Mouse (Mus musculus): Measurements from ENCODE around the gene Ecsit. TPM values are rescaled to one million over a fixed set of nuclear protein-coding genes. Genes with fewer than 3 reads are reported as not detected.

The Ecsit gene
- total RNA-seq, 4 experiments from 2014 or later: 101 to 109 (median 106) TPM

DNA sequence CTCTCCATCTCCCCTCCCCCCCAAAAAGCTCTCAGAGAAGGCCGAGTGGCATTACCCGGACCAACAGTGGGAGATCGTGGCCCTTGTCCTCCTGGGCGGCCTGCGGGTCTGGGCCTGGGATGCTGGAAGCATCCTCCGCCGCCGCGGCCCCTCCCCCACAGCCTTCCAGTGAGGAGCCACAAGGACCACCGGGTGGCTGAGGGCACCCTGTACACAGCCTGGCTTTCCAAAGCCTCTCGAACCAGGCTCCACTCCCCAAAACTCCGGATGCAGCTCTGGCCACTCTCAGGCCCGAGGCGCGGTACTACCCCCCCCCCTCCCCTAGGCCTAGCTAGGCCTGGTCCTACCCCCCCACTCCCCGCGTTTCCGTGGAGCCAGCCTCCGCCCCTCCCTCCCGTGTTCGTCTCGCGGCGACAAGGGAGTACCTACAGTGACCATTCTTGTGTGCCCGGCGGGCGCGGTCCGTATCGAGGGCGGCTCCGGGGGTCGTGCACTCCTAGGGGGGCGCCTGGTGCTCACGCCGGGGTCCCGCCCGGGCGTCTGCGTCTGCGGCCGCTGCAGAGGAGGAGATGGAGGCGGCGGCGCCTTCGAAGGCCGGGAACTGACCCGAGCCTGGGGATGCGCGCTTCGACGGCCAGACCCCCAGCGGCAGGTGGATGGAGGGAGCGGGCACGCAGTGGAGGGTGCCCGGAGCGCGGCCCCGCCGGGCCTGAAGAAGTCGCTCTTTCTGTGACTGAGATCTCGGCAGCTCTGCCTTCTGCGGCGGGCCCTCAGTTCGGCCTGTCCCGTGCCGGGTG lies 33.9 kb downstream of the Ecsit start:
- no peak for DNase-seq (ENCODE audit: low spot score)

GRCm38 (mm10) chr9:22050351-22050889 lies 34.8 kb downstream of the Ecsit start:
- DNase-seq (ENCODE audit: low spot score): no peak

DNA sequence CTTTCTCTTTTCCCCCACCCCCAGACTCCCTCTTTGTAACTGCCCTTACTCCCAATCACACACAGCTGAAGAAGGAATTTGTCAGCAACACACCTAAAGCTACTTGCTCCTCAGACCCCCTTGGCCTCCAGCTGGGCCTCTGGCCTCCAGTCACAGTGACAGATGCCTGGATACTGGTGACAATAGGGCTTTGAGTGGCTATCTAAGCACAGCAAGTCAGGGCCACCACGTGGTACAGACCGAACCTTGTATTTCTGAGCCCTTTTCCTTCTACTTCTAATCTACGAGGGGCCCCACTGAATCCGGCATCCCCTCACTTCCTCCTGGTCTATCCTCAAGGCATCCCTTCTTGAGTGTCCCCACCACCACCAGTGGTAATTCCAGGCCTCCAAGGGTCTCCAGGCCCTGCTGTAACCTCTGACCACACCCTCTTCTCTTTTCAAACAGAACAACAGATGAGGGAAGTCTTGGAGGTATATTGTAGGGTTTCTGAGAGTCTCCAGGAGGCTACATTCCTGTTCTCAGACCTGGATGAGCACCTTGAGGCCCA lies 35.4 kb downstream of the Ecsit start:
- DNase-seq (ENCODE audit: low spot score): no peak

GRCm38 (mm10) chr9:22049315-22049714 lies 35.9 kb downstream of the Ecsit start:
- no peak for DNase-seq (ENCODE audit: low spot score)

GRCm38 (mm10) chr9:22047329-22047728 lies 37.9 kb downstream of the Ecsit start:
- DNase-seq (ENCODE audit: low spot score): no peak

DNA sequence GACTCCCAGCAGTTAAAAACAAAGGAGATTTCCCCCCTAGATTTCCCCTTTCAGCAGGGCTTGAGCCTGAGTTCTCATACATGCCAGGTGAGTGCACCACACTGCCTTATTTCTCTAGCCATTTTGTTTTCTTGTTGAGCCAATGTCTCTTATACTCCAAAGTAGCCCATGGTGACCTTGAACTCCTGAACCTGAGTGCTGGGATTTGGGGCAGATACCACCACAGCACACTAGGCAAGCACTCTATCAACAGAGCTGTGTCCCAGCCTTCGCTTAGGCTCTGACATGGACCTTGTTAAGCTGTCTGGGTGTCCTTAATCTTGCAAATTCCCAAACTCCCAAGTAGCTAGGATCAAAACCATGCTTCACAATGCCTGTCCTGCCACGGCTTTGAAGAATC lies 43.4 kb downstream of the Ecsit start:
- DNase-seq (ENCODE audit: low spot score): no peak

- no peak for DNase-seq (ENCODE audit: low spot score)
Measured at GRCm38 (mm10) chr9:22037826-22038225, 47.4 kb downstream of the Ecsit start.

GRCm38 (mm10) chr9:22035300-22036044 lies 49.8 kb downstream of the Ecsit start:
- no peak for DNase-seq (ENCODE audit: low spot score)

GRCm38 (mm10) chr9:22030386-22030785 lies 54.9 kb downstream of the Ecsit start:
- DNase-seq (ENCODE audit: low spot score): no peak

DNA sequence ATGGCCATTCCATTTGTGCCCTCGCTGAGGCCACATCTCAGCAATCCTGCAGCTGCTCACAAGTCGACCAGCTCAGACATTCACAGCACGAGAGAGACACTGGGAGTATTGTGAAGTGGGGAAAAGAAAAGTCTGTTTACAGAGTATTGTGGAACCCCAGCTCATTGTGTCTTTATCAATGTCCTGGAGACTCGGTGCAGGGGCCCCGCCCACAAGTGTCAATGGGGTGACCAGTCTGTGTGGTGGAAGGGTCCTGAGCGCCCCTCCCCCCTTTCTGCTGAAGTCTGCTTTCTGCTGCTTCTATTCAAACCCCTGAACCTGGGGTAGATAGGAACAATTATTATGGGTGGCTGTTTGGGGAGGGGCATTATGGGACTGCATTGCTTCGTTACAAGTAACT lies 56.8 kb downstream of the Ecsit start:
- no peak for DNase-seq (ENCODE audit: low spot score)

DNA sequence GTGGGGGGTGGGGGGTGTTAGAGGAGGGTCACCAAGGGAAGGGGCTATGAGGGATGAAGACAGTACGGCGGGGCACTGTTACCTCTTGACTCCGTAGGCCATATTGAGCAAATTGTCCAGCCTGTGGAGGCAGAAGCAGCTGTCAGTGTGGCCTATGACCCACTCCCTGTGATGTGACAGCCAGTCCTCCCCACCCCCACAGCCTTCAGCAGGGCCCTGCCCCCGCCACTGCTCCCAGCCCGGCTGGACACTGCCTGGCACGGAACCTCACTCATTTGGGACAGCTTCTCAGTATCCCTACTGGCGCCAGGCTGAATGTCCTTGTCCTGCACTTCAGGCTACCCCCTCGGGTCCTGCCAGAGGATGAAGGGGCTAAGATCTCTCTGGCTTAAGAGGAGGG lies 60.6 kb downstream of the Ecsit start:
- no peak for DNase-seq (ENCODE audit: low spot score)

Small RNAs within 50 kb of the gene (microRNA-seq; reads per million reads assigned to microRNA genes)
- gene Mir7084: not detected

Other genes with a start within 250 kb of the Ecsit start
- gene Angptl8, start 249.9 kb downstream of the Ecsit start, total RNA-seq (2022): under 1 TPM in 1 of 4 experiments, not detected in 3; 0.38 TPM
- gene Dock6, start 232.8 kb downstream of the Ecsit start, total RNA-seq (2022): 10 to 100 TPM; 27.3 to 35.7 (median 30.7) TPM
- gene Rab3d, start 167.2 kb downstream of the Ecsit start, total RNA-seq (2022): 10 to 100 TPM; 13.2 to 16.4 (median 15.4) TPM
- 1 to 10 TPM; 4.9 to 7.4 (median 5.6) TPM for gene Ccdc159, start 158.0 kb downstream of the Ecsit start, total RNA-seq (2022)
- gene Tmem205, start 157.9 kb downstream of the Ecsit start, total RNA-seq (2022): 10 to 100 TPM; 80.1 to 91.4 (median 86.9) TPM
- gene Plppr2, start 148.4 kb downstream of the Ecsit start, total RNA-seq (2022): 1 to 10 TPM; 2.1 to 3.8 (median 3.2) TPM
- gene Swsap1, start 129.7 kb downstream of the Ecsit start, total RNA-seq (2022): 1 to 10 TPM; 8.5 to 8.9 (median 8.7) TPM
- 1 to 10 TPM; 1.6 to 2.9 (median 2.3) TPM for gene Epor, start 121.9 kb downstream of the Ecsit start, total RNA-seq (2022)
- gene Rgl3, start 96.0 kb downstream of the Ecsit start, total RNA-seq (2022): 1 to 10 TPM; 4.1 to 5.9 (median 4.3) TPM
- gene Ccdc151, start 82.8 kb downstream of the Ecsit start, total RNA-seq (2022): not detected
- 10 to 100 TPM; 61.9 to 67.3 (median 65.5) TPM for gene Prkcsh, start 82.6 kb downstream of the Ecsit start, total RNA-seq (2022)
- gene Elavl3, start 33.4 kb downstream of the Ecsit start, total RNA-seq (2022): under 1 TPM; 0.08 to 0.25 (median 0.11) TPM
- gene Gm49318, start 14.2 kb downstream of the Ecsit start, total RNA-seq (2022): under 1 TPM in 1 of 4 experiments, not detected in 3; 0.66 TPM
- 1 to 10 TPM; 3.0 to 5.0 (median 4.7) TPM for gene Zfp653, start 14.1 kb downstream of the Ecsit start, total RNA-seq (2022)
- 1 to 10 TPM; 3.4 to 8.7 (median 6.1) TPM for gene Cnn1, start 13.8 kb upstream of the Ecsit start, total RNA-seq (2022)
- 10 to 100 TPM; 34.9 to 42.6 (median 39.3) TPM for gene Elof1, start 31.7 kb upstream of the Ecsit start, total RNA-seq (2022)
- 1 to 10 TPM in 3 of 4 experiments, under 1 TPM in 1; 0.98 to 1.6 (median 1.2) TPM for gene Acp5, start 50.3 kb upstream of the Ecsit start, total RNA-seq (2022)
- 10 to 100 TPM; 48.6 to 53.6 (median 50.1) TPM for gene Pigyl, start 71.4 kb upstream of the Ecsit start, total RNA-seq (2022)
- under 1 TPM in 3 of 4 experiments, not detected in 1; 0.09 to 0.16 (median 0.16) TPM for gene Zfp872, start 102.7 kb upstream of the Ecsit start, total RNA-seq (2022)
- gene Zfp809, start 140.3 kb upstream of the Ecsit start, total RNA-seq (2022): 10 to 100 TPM; 23.0 to 29.1 (median 28.4) TPM
- under 1 TPM; 0.08 to 0.49 (median 0.22) TPM for gene Zfp599, start 174.5 kb upstream of the Ecsit start, total RNA-seq (2022)
- gene Zfp810, start 222.2 kb upstream of the Ecsit start, total RNA-seq (2022): 1 to 10 TPM; 4.5 to 8.9 (median 6.3) TPM

Data from heart, adult 8-10 months (tissue).